Comparison of ENCODE assay signal across 8 mouse cellular contexts in the genomic region with DNA sequence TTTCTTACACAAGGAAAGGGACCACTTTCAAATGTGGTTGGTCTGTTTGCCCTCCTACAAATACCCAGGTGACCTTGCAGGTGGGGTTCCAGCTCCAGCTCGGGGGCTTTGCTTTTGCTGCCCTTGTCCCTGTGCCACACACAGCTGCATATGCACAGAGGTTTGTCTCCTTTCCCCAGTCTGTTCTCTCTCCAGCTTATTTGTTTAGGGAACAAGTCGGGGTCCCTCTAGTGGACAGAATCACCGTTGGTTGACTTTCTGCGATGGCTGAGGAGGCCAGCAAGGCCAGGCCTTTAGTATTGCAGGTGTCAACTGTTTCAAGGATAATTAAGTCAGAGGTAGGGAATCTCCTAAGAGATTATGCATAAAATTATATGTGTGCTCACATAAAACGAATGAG. TPM values are rescaled to one million over a fixed set of nuclear protein-coding genes. Genes with fewer than 3 reads are reported as not detected.
DNase-seq lines count a peak whose midpoint lies in the region; ATAC-seq and TF ChIP-seq lines count a peak whose summit lies in the region.

No protein-coding gene starts in this region.

- WGBS in forebrain, postnatal 0 days: 11% methylated on average over 5 of the region's 5 CpGs
- 8% methylated on average over 5 of the region's 5 CpGs for WGBS in forebrain, embryonic 16.5 days
- WGBS in heart, embryonic 12.5 days: 7% methylated on average over 5 of the region's 5 CpGs

- TF ChIP-seq CTCF in forebrain, postnatal 0 days (IDR thresholded peaks at IDR 0.05; ENCODE audit: low read depth): peak; percentile 67

- no peak overlapping the region for H3K4me2 ChIP-seq in forebrain, postnatal 0 days (ENCODE audit: low read depth)
- H3K4me2 ChIP-seq in forebrain, embryonic 16.5 days (ENCODE audit: low read length): no peak overlapping the region
- H3K4me2 ChIP-seq in heart, embryonic 12.5 days: no peak overlapping the region

- no peak for ATAC-seq in forebrain, postnatal 0 days
- ATAC-seq in forebrain, embryonic 16.5 days: no peak; the same call in 1 of the 2 replicates
- 0 out of 2 replicates have a peak, but pooled peaks have one; percentile 48 for ATAC-seq in heart, embryonic 12.5 days (ENCODE audit: insufficient number of reproducible peaks, low FRiP score)

- no peaks in the 10 kb centered on the region for H3K4me1 ChIP-seq in forebrain, postnatal 0 days (ENCODE audit: insufficient read depth)
- H3K4me1 ChIP-seq in forebrain, embryonic 16.5 days (replicated peaks; ENCODE audit: control insufficient read depth, insufficient read depth, low read length): no peaks in the 10 kb centered on the region
- H3K4me1 ChIP-seq in heart, embryonic 12.5 days (replicated peaks): peaks cover 13% of the 10 kb centered on the region

- no peaks in the 10 kb centered on the region for H3K27me3 ChIP-seq in forebrain, postnatal 0 days (ENCODE audit: insufficient read depth, low read length)
- H3K27me3 ChIP-seq in forebrain, embryonic 16.5 days (replicated peaks; ENCODE audit: control insufficient read depth, insufficient read depth, low read length): no peaks in the 10 kb centered on the region
- no peaks in the 10 kb centered on the region for H3K27me3 ChIP-seq in heart, embryonic 12.5 days (replicated peaks)

- no peaks in the 10 kb centered on the region for H3K9me3 ChIP-seq in forebrain, postnatal 0 days (ENCODE audit: low read length)
- no peaks in the 10 kb centered on the region for H3K9me3 ChIP-seq in forebrain, embryonic 16.5 days (ENCODE audit: control insufficient read depth, low read length)
- no peaks in the 10 kb centered on the region for H3K9me3 ChIP-seq in heart, embryonic 12.5 days (replicated peaks)

- H3K27ac ChIP-seq in forebrain, postnatal 0 days (ENCODE audit: low read depth, low read length): no peak overlapping the region
- no peak overlapping the region for H3K27ac ChIP-seq in forebrain, embryonic 16.5 days (ENCODE audit: low read length)
- no peak overlapping the region for H3K27ac ChIP-seq in heart, embryonic 12.5 days (ENCODE audit: poor library complexity, severe bottlenecking)

- DNase-seq in forebrain, postnatal 0 days: peak; percentile 47
- DNase-seq in ZHBTc4 (ENCODE audit: low read depth, low spot score): peak; percentile 85
- DNase-seq in cerebellum, postnatal 14 days: peak; percentile 86
- peak; percentile 16 to 67 for DNase-seq in layer of hippocampus, adult 18-20 months (ENCODE audit: low spot score in 2 of 2)
- peak; percentile 78 for DNase-seq in lung, postnatal 25 days (ENCODE audit: low spot score)
- peak; percentile 27 to 39 for DNase-seq in spleen, postnatal 36 days (ENCODE audit: low spot score in 2 of 2)

- H3K4me3 ChIP-seq in forebrain, postnatal 0 days (ENCODE audit: low read depth, low read length): no peak overlapping the region
- H3K4me3 ChIP-seq in forebrain, embryonic 16.5 days (replicated peaks; ENCODE audit: low read length): no peak overlapping the region
- H3K4me3 ChIP-seq in heart, embryonic 12.5 days: no peak overlapping the region

- H3K9ac ChIP-seq in forebrain, postnatal 0 days: no peak overlapping the region
- H3K9ac ChIP-seq in forebrain, embryonic 16.5 days (replicated peaks; ENCODE audit: low read depth, low read length): no peak overlapping the region
- H3K9ac ChIP-seq in heart, embryonic 12.5 days: no peak overlapping the region

- 0 out of 2 replicates have a peak, but pooled peaks cover 4% of the 10 kb centered on the region for H3K36me3 ChIP-seq in forebrain, postnatal 0 days (ENCODE audit: insufficient read depth)
- peaks cover 2% of the 10 kb centered on the region; the same call in 1 of the 2 replicates for H3K36me3 ChIP-seq in forebrain, embryonic 16.5 days (ENCODE audit: control insufficient read depth, insufficient read depth)
- H3K36me3 ChIP-seq in heart, embryonic 12.5 days: peaks cover 7% of the 10 kb centered on the region

RNA-seq across cellular contexts. Expression of a gene that starts 56.5 kb away (rescaled TPM):
- 75.1 and 83.0 TPM in 2 replicates for total RNA-seq in forebrain, postnatal 0 days (2014; rRNA removed)
- polyA plus RNA-seq in forebrain, postnatal 0 days (2015; fragmentation: Nextera tagmentation; extraction: Ambion mirVana): 43.7 and 52.6 TPM in 2 replicates
- 27.7 and 34.4 TPM in 2 replicates for polyA plus RNA-seq in forebrain, embryonic 16.5 days (2015; fragmentation: Nextera tagmentation; extraction: Ambion mirVana)
- 2.9 and 3.6 TPM in 2 replicates for polyA plus RNA-seq in heart, embryonic 12.5 days (2016; fragmentation: Nextera tagmentation; extraction: Ambion mirVana)
- total RNA-seq in layer of hippocampus, adult 18-20 months (2021): 100 to 1,000 TPM; 187 to 197 TPM

Comparison
In these comparisons a context has a peak if more than half of its experiments do, and no peak if none do; other contexts are left out.
1. DNase-seq: peak in every context shown above with its lines; median percentile 86 in cerebellum, postnatal 14 days; 85 in ZHBTc4; 78 in lung, postnatal 25 days; 47 in forebrain, postnatal 0 days; 42 in layer of hippocampus, adult 18-20 months; 33 in spleen, postnatal 36 days.